Mouse (Mus musculus): ENCODE measurements around the gene Gm45261.
A peak's percentile ranks its signal among the peaks of the same experiment; 100 is the strongest.

The Gm45261 gene

DNA sequence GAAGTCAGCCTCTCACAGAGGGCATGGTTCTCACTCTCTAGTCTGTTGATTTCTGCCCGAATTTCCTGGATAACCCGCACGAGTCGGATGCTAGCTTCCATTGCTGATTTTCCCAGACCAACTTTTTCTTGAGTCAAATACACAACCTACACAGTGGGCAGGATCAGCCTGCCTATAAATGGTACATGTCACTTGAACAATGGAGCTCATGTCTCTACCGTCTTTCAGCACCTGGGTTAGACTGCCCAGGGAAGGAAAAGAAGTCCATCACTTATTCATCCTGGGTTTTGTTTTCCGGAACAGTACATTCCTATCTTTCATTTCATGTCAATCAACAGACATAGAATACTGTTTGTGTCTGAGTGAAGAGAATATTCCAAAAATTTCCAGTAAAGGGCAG, at the start of gene Gm45261:
Gm45261 (minus strand) TSS at position 101 of the 400 bp plus-strand sequence.
- no peak for DNase-seq

DNA sequence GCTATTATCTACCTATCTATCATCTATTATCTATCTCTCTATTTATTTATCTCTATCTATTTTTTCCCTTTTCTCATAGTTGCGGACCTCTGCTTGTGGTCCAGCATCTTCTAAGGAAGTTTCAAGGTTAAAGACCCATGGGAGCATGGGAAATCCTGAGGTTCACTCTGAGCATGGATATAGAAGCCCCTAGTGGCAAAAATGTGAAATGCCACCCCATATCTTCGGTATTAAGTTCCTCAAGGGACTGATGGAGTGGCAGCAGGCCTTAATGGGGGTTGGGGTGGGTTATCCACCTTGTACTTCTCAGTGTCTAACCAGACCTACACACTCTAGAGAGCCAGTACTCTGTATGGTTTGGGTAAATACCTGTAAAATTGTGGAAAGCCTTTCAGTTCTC, 43.5 kb upstream of the Gm45261 start:
- no peak for DNase-seq

DNA sequence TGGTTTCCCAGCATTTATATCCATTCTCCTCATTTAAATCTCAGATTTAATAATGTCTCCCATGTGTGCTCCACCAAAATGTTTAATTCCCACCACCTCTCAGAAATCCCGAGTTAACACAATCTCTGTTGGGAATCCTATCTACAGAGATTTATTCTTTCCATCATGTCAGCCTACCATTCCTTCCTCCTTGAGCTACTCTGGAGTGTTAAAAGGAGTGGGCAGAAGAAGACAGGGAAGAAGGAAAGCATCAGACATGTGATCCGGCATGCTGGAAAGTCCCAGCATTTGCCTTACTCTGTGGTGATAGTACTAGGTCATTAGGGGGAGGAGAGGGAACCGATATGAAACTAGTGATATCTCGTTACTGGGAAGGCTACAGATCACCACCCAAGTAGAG, 42.8 kb upstream of the Gm45261 start:
- no peak for DNase-seq

DNA sequence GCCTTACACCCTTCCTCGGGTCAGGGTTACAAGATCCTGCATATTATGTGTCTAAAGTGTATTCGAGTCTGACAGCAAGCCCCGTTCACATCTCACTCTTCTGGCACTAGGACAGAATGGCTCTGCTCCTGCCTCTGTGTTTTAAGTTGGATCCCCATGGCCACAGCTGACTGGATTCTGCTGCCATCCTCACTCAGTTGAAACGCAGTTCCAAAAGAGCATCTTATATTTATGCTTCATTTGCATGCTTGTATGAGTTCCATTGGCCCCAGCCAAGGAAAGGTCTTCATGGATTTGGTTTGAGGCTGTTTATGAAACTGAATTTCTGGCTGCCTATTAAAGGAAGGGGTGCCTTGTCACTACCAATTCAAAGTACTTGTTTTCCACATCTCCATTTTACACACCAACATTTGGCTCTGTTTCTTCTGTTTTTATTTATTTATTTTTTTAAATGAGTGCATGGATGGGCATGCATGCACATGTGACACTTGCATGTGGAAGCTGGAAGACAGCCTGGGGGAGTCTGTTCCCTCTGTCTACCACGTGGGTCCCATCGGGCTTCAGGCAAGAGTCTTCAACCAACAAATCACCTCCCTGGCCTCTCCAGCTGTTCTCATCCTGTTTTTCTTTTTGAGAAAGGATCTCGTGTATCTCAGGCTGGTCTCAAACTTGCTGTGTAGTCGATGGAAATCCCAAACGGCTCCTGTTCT, 41.4 kb upstream of the Gm45261 start:
- DNase-seq: no peak

DNA sequence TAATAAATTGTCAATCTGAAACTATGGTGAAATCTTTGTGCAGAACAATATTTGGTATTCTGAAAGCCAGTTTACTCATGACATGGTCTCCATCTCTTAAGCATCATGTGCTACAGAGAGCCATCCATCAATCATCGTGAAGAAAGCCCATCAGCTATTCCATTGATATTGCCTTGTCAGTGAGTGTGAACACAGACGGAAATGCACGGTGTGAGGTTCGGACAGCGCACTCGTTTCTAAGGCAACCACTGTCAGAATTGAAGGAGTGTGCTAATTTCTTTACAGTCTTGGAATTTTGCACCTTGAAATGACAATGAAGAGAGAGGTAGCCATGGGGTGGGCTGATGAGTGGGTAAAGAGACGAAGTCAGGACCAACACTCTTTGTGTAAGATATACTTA, 38.0 kb upstream of the Gm45261 start:
- no peak for DNase-seq

DNA sequence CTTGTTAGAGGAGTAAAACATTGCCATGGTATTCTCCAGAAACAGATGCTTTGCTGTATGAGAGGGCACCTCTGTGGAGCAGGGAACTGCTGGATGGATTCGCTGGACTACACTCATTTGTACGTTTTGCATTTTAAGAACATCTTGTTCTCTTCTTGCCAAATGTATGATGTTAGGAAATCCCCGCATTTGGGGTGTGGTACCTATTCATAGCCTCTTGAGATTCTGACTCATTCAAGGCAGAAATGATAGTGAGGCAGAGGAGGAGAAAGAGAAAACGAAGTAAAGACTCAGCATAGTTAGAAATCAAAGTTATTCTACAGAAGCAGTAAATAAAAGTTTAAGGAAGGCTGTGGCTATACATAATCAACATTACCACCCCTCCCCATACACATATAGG, 35.1 kb upstream of the Gm45261 start:
- DNase-seq: no peak

DNA sequence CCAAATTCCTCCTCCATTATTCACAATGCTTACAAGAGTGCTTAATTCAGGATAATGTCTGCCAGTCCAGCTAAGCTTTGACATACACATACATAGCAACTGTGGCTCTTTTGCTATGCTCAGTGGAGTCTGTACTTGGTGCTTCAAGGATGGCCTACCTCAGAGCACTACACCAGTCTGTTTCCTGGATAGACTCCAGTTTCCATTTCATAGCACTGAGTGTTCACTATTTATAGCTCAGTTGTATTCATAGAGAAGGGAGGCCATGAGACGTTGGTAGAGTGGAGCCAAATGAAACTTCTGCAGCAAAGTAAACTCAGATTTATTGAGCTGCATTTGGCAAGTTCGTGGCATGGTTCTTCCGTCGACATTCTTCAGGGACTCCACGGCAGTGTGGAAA, 22.2 kb upstream of the Gm45261 start:
- DNase-seq: no peak

DNA sequence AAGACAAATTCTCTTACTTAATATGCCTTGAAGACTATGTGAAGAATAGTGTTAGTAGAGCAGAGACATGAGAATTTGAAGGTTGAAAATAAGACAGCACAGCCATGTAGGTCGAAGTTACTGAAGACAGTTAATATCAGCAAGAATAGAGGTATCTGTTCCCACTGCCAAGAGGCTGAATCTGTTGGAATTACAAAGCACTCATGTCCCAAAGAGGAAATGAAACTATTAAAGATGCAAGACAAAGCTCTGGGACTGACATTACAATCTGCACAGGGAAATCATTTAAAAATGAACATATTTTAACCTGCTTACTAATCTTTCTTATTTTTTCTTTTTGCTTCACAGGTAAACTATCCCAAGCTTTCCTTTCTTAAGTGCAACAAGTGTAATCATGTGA, 13.7 kb upstream of the Gm45261 start:
- no peak for DNase-seq

DNA sequence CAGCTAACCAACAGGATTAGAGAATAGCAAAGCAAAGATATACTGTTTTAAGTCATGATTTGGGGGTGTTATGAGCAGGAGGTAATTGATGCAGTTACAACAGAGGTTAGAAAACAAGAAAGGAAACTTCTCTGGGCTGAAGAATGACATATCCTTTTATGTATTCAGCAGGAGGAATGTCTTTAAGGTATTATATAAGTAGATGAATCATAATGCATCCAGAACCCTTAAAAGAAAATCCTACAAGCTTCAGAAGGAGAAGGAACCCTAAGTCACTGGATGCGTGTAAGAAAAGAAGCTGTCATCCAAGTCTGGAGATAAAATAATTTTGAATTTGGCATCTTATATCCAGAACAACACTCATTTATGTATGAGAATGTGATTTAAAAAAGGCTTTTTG, 11.1 kb upstream of the Gm45261 start:
- DNase-seq: no peak

DNA sequence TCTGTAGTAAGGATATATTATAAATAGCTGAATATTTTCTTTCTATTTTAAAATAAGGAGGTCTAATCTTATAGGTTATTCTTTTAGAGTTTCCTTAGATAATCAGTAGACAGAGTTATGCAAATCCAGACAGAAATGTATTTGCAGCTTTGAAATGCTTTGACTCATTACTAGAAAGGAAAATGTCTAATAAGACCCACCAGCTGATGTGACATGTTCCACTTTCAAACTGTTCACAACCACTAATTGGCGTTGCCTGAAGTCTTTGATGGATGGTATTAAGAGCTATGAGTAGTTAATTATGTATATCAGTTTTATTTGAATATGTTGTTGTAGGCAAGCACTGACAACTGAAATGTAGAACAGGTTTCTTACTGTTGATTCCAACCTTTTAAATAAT, 1.3 kb downstream of the Gm45261 start:
- DNase-seq: no peak

DNA sequence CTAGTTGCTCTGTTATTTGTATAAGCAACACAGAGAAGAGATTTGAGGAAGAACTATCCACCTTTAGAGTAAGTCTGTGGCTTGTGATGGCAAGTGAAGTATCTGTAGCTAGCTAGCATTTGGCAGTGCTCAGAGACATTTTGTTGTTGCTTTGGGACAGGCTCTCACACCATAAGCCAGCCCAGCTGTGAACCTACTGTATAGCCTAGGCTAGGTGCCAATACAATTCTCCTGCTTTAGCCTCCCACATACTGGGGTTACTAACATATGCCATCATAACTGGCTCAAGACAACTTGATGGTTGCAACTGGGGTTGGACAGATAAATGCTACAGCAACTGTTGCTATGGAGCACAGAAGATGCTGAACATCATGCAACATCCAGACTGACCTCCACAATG, 1.8 kb downstream of the Gm45261 start:
- no peak for DNase-seq

DNA sequence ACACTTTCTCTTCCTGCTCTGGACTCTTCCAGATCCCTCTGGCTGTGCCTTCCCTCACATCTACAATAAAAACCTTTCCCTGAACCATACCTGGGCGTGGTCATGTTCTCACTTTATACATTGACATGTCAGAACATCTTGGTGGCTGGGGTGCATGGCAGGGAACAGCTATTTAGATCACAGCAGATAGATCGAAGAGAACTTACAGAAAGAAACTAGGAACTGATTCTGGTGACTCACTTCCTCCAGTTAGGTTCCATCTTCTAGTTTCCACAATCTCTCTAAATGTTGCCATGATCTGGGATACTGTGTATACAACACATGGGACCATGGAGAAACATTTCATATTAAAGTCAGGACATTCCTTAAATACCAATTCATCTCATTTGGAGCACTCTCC, 7.3 kb downstream of the Gm45261 start:
- no peak for DNase-seq

DNA sequence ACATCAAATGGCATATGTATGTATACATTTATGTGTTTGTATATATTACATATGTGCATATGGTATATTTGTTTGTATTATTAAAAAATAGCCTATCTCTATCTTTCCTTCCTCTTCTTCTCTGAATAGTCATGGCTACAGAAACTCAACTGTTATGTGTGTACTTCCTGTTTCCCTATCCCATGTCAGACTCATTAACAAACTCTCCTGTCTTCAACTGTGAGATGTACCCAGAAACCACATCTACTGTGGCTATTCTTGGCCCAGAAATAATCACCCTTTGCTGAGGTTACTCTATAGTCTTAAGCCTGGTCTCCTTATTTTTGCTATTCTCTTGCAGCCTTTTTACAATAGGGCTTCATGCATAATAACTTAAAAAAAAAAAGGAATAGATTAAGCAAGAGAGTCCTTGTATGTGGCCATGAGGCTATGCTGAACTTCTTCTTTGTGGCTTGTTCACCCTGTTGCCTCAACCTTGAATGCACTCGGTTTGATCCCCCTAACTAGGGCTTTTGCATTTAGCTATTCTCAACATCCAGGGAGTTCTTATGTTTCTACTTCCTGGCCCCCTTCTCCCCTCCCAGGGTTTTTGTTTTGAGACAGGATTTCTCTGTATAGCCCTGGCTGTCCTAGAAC, 9.2 kb downstream of the Gm45261 start:
- no peak for DNase-seq

DNA sequence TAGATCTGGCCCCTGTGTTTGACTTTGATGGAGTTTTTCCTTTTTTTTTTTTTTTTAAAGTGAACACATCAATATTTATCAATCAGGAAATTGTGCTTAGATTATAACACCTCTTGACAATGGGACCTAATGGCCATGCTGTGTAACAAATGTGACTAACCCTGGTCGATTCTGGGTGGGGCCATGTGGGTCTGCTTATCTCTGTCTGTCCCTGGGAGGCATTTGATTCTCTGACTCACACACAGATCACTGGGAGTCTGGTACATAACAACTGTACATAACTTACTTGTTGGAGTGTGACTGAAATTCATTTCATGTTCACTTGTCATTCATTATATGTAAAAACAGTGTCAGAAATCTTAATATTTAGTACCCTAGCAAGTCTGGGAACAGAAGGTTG, 13.7 kb downstream of the Gm45261 start:
- no peak for DNase-seq

DNA sequence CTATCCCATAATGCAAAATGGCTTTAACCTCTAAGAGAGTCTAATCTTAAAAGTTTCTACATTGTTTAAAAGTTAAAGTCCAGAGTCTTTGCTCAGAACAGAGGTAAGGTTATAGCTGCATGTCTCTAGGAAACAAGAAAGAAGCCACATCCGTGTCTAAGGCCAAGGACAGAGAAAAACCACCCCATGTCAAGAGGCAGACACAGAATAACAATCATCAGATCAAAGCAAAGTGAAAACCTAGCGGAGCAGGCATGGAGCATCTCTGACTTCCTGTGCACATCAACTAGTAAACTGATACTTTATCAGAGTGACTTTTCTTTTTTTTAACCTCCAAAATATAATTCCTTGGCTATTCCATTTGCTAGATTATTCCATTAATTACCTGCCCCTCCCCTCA, 20.3 kb downstream of the Gm45261 start:
- no peak for DNase-seq

DNA sequence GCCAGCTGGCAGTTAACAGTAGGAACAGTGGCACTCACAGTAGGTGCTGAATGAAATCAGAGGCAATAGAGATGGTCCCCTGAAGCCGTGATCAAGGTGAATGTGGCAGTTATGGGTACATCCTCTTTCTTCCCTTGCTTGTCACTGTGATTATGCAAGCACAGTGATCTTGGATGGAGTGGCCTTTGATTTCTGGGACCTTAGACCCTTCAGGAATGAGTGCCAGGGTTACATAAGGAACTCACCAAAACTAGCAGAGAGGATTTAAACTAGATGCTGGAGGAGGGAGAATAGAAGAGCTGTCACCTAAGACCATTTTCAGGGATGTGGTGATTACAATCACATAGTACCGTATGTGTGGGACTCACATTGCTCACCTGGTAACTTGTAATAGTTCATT, 22.7 kb downstream of the Gm45261 start:
- DNase-seq: no peak

DNA sequence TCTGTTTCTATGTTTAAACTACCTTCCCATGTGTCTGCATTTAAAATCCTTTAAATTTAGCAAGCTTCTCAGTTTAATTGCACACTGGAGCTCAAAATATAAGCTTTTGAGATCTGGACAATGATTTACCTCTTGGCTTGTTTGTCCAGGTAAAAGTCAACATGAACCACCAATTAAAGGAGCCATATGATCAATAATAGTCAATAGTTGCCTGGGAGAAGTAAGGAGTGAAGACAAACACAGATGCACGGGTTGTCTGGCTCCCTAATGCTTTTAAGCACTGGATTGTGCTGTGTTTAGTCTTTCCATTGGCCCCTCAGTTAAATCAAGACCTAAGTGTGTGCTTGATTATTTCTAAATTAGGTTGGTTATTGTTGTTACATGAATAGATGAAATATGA, 33.3 kb downstream of the Gm45261 start:
- DNase-seq: no peak

DNA sequence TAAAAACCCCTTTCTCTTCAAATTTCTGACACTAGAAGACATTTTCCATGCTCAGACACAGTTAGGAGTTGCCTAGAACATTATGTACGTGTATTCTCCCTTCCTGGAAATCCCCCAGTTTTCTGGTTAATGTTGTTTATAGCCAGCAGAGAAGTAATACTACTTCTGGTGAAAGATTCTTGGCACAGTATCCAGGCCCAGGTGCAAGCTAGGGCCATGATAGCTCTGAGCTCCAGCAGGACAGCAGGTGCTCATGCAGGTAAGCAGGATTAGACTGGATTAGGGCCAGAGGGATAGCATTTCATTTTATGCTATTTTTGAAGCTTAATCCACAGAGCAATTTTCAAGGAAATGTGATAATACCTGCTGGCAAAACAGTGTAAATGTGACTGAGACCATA, 33.8 kb downstream of the Gm45261 start:
- DNase-seq: peak; percentile 81 to 87

DNA sequence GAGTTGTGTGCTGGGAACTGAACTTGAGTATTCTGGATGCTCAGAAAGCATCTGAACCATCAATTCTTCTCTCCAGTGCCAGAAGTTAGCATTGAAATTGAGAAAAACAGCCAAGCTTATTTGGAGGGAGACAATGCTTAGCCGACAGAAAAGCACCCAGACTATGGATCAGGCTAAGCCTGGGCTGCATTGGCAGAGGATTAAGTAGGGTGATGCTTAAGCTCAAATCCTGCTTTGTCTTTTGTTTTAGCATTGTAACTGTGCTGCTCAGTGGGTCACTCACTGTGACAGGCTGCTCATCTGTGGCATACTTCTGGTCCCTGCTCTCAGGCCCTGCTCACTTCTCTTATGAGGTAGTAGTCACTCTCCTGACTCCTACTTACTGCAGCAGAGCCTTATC, 36.6 kb downstream of the Gm45261 start:
- DNase-seq: no peak

DNA sequence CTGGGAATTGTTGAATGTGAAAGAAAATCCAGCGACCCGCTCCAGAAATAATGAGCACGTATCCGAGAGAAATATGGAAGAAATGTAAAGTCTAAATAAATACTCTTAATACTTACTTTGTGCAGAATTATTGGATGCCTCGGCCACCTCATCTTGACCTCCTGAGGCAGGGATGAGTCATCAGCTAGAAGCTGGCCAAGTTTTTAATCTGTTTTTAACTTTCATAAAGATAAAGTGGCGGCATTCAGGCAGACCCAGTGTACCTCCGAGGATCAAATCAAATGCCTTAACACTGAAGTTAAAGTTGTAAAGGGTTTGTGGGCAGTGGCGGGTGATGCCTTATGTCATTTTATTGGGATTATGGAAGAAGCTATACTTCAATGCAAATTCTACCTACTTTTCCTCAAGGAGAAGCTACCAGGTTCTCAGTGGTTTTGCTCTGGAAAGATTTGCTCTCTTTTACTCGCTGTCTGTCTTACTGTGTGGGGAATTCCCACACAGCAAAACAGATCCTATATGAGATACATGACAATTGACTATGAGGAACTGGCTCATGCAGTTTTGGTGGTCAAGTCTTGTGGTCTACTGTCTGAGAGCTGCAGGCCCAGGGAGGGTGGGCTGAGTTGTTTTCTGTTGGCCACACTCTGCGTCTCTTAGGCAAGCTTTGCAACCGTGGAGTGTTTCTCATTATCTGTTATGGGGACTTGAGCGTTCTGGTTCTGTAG, 42.8 kb downstream of the Gm45261 start:
- DNase-seq: no peak

DNA sequence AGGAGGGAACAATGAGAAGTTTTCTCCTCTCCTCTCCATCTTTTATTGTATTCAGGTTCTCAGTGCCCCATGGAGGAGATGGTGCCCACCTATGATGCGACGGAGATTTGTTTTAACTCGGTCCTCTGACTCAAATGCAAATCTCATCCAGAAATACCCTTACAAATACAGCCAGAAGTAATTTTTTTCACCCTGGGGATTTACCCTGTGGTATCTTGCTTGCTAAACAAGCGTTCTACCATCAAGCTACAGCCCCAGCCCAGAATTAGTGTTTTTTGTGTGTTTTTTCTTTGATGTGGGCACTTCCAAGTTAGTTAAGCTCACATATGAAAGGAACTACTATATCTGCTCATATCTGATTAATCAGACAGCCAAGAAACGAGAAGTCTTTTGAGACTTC, 44.9 kb downstream of the Gm45261 start:
- DNase-seq: no peak

DNA sequence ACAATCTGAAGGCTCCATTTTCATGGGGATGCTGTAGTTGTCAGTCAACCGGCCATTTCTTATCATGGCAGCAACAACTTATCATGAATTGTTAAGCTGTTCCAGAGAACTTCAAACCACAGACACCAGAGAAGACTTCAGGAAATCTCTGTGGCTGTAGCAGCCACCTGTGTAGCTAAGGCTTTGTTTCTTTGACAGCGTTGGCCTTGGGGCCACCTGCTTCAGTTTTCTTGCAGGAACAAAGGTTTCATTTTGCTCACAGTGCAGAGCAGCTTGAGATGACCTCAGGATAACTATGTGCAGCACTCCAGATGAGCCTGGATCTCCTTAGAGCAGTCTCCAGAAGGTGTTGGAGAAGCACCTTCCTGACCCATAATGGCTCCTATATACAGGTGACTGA, 48.7 kb downstream of the Gm45261 start:
- DNase-seq: no peak

DNA sequence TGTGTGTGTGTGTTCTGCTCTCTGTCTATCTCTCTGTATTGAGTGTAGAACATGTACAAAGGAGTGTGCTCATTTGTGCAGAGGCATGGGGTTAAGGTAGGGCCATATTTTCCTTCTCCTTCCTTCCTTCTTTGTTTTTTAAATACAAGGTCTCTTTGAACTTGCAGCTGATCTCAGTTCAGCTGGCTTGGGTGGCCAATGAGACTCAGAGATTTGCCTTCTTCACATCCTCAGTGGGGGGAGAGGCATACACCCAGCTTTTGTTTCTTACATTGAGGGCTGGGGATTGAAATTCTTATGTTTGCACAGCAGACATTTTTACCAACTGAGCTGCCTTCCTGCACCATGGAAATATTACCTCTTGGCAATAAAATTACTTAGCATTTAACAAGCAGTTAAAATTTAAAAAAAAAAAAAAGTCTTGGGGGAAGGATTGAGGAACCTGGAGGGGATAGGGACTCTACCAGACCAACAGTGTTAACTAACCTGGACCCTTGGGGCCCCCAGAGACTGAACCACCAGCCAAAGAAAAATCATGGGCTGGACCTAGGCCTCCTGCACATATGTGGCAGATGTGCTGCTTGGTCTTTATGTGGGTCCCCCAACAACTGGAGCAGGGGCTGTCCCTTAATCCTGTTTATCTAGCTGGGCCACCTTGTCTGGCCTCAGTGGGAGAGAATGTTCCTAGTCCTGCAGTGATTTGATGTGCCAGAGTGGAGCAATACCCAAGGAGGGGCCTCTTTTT, 50.8 kb downstream of the Gm45261 start:
- DNase-seq: no peak
